Mouse (Mus musculus) stomach, postnatal 0 days (tissue): ENCODE measurements around the gene Foxn3. TPM values are rescaled to one million over a fixed set of nuclear protein-coding genes. Genes with fewer than 3 reads are reported as not detected.
A peak's percentile ranks its signal among the peaks of the same experiment; 100 is the strongest.

Experiments used
- ATAC-seq: fragments of 200-750 bp; cut with Nextera tagmentation; 2 replicates; pipeline ENCODE4 v1.8.0; 2017; ENCODE audit not compliant: low FRiP score, low TSS enrichment
- DNase-seq: peaks from one replicate; pipeline ENCODE4 v3.0.0-alpha.2; 2016; ENCODE audit warnings: low spot score
- H3K27ac ChIP-seq: fragments of 300-500 bp; sonication (generic); replicated peaks from 2 replicates; pipeline ENCODE4 v1.5.1; 2014; ENCODE audit warnings: mild to moderate bottlenecking, control low read depth
- H3K27me3 ChIP-seq: fragments of 300-500 bp; sonication (generic); 2 replicates; pipeline ENCODE4 v1.6.1; 2014; ENCODE audit warnings: low read length; ENCODE audit not compliant: control insufficient read depth, insufficient read depth
- H3K36me3 ChIP-seq: fragments of 300-500 bp; sonication (generic); 2 replicates; pipeline ENCODE4 v1.6.1; 2014; ENCODE audit warnings: low read length, mixed read lengths; ENCODE audit not compliant: control insufficient read depth, insufficient read depth
- H3K4me1 ChIP-seq: fragments of 300-500 bp; sonication (generic); replicated peaks from 2 replicates; pipeline ENCODE4 v1.6.1; 2014; ENCODE audit warnings: antibody characterized with exemption; ENCODE audit not compliant: control insufficient read depth, insufficient read depth
- H3K4me2 ChIP-seq: fragments of 300-500 bp; sonication (generic); replicated peaks from 2 replicates; pipeline ENCODE4 v1.6.1; 2014; ENCODE audit warnings: low read depth, mild to moderate bottlenecking, control low read depth, moderate library complexity
- H3K4me3 ChIP-seq: fragments of 300-500 bp; sonication (generic); 2 replicates; pipeline ENCODE4 v1.5.1; 2014; ENCODE audit warnings: low read depth, low read length, control low read depth
- H3K9ac ChIP-seq: fragments of 300-500 bp; sonication (generic); 2 replicates; pipeline ENCODE4 v1.6.1; 2014; ENCODE audit warnings: mild to moderate bottlenecking, low read length, control low read depth, mixed read lengths
- H3K9me3 ChIP-seq: fragments of 300-500 bp; sonication (generic); 2 replicates; pipeline ENCODE4 v1.6.1; 2016; ENCODE audit warnings: low read length; ENCODE audit not compliant: control insufficient read depth
- CTCF ChIP-seq: IDR thresholded peaks from 2 replicates; pipeline ENCODE4 v1.5.1; 2016; ENCODE audit warnings: antibody characterized with exemption, low read depth, mild to moderate bottlenecking, moderate library complexity
- EP300 ChIP-seq: optimal IDR thresholded peaks from 2 replicates; pipeline ENCODE3; 2016; ENCODE audit warnings: antibody characterized with exemption
- WGBS: fragments of 180-500 bp; shearing (Covaris S2); extraction: QIAGEN DNeasy Blood & Tissue Kit; methylation state at CpG from one replicate; pipeline ENCODE4 v1.1.7; 2014; 5-methylcytosine and 5-hydroxymethylcytosine counted together
- polyA plus RNA-seq: library from polyadenylated mRNA; unstranded; fragments of >200 nt; fragmentation: Nextera tagmentation; extraction: Ambion mirVana; gene quantifications from 2 replicates; pipeline ENCODE4 v1.2.1, GENCODE M21; 2015

Foxn3 gene
- polyA plus RNA-seq, 1 experiment from 2014 or later = 40.1 TPM

DNA sequence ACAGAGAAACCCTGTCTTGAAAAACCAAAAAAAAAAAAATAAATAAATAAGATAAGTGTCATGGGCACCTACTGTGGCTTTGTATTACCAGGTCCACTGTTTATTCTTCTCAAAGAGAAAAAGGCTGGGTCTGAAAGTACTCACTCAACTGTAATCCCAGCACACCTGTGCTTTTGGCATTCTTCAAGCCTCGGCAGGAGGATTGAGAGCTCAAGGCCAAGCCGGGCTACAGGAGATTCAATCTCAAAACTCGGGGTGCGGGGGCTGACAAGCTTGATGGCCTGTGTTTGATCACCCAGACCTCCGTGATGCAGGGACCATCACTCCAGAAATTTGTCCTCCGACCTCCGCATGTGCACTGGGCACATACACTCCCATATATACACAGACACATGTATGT, 174.1 kb downstream of the Foxn3 start:
- TF ChIP-seq EP300 (no peak), CTCF (no peak)
- H3K27me3 ChIP-seq = no peaks in the 10 kb centered on the region
- no peak for ATAC-seq

DNA sequence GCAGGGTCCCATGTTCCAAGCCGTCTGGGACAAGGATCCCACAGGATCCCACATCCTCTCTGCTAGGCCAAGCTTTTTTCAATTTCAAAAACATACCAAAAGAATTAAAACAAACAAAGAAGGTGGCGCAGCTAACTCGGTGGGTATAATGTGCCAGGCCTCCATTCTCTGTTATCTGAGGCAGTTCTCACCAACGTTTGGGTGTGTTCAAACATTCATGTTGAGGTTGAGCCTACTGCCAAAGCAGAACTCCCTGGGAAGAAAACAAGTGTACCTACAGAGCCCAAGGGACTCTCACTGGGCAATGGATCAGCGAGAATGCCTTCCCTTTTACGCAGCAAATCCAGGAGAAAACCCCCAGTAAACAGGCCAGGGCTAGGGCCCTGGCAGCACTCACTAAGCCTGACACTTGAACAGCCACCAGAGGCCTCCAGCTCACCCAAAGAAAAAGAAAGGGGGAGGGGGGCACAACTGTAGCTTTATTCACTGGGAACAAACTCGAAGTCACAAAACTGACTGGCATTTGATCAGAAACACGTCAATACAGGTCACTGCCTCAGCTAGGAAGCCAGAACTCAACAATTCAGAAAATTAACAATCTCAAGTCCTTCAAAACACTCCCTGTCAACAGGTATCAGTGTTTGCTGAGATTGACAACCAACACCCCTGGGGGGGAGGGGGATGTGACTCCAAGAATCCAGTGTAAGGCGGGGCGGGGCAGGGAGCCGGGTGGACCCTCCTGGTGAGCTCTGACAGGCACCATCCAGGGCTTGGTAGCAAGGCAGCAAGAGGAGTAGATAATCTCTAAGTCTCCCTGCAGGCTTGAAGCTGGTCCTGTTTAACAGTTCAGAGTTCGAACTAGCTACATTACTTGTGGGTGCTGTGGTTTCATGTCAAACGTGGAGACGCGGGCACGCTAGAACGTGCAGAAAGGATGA, 177.2 kb downstream of the Foxn3 start:
- no peaks in the 10 kb centered on the region for H3K9me3 ChIP-seq
- H3K27ac ChIP-seq = peak overlapping the region; percentile 74
- TF ChIP-seq CTCF (no peak), EP300 (no peak)
- DNase-seq (peak; percentile 23), ATAC-seq (peak; percentile 62; the same call in 1 of the 2 replicates)
- 58% methylated on average over 17 of the region's 17 CpGs for WGBS
- no peaks in the 10 kb centered on the region for H3K27me3 ChIP-seq
- 0 out of 2 replicates have a peak, but pooled peaks cover 2% of the 10 kb centered on the region for H3K4me1 ChIP-seq
- 0 out of 2 replicates have a peak overlapping the region, but pooled peaks have one; percentile 3 for H3K4me2 ChIP-seq
- H3K4me3 ChIP-seq = no peak overlapping the region
- H3K36me3 ChIP-seq = no peaks in the 10 kb centered on the region; the same call in 1 of the 2 replicates
- no peak overlapping the region for H3K9ac ChIP-seq

More for the DNA sequence above, 174.1 kb downstream of the Foxn3 start:
- Histone ChIP-seq H3K4me1 (0 out of 2 replicates have a peak, but pooled peaks cover 2% of the 10 kb centered on the region), H3K9me3 (no peaks in the 10 kb centered on the region), H3K9ac (no peak overlapping the region), H3K27ac (no peak overlapping the region), H3K4me2 (no peak overlapping the region), H3K36me3 (no peaks in the 10 kb centered on the region), H3K4me3 (no peak overlapping the region)
- WGBS = 83% methylated on average over 7 of the region's 7 CpGs
- DNase-seq = no peak

DNA sequence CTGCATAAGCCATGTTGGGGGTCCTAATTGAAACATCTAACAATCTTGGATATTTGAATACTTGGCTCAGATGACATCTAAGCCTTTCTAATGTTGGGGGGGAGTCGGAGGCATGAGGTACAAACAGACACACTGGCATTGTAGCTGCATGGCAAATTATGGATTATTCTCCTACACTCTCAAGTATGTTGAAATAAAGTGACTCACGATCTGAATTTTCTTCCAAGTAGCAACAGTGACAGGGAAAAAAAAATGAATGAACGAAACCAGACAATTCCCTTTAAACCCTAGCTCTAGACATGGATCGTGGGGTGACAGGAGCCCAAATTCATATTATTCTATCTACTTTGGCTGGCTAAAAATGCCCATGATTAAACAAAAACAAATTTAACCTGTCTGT, 178.3 kb downstream of the Foxn3 start:
- 72% methylated on average over 4 of the region's 4 CpGs for WGBS
- no peaks in the 10 kb centered on the region; the same call in 1 of the 2 replicates for H3K36me3 ChIP-seq

DNA sequence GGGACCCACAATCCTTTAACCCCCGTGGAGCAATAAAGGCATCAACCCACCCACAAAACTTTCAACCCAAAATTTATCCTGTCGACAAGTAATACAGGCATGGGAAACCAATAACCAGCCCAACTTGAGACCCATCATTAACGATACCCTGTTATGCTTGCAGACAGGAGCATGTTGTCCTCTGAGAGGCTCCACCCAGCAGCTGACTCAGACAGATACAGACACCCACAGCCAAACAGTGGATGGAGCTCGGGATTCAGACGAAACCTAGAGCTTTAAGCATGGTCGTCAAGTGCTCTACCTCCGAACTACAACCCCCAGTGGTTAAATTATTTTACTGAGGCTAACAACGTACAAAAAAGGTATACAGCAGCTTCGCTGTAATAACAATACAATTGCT, 182.1 kb downstream of the Foxn3 start:
- Histone ChIP-seq H3K4me3 (no peak overlapping the region), H3K9ac (no peak overlapping the region), H3K4me1 (peaks cover 5% of the 10 kb centered on the region; the same call in 1 of the 2 replicates), H3K9me3 (no peaks in the 10 kb centered on the region), H3K36me3 (no peaks in the 10 kb centered on the region; the same call in 1 of the 2 replicates), H3K27ac (no peak overlapping the region), H3K27me3 (no peaks in the 10 kb centered on the region), H3K4me2 (no peak overlapping the region)
- 83% methylated on average over 9 of the region's 9 CpGs for WGBS
- TF ChIP-seq CTCF (no peak), EP300 (no peak)
- no peak for DNase-seq
- no peak for ATAC-seq

More for the DNA sequence above, 178.3 kb downstream of the Foxn3 start:
- DNase-seq (no peak), ATAC-seq (no peak)
- H3K9me3 ChIP-seq = no peaks in the 10 kb centered on the region
- no peak overlapping the region for H3K9ac ChIP-seq
- no peak overlapping the region for H3K27ac ChIP-seq
- TF ChIP-seq EP300 (no peak), CTCF (no peak)
- no peak overlapping the region for H3K4me3 ChIP-seq
- H3K4me1 ChIP-seq = 0 out of 2 replicates have a peak, but pooled peaks cover 2% of the 10 kb centered on the region
- H3K27me3 ChIP-seq = no peaks in the 10 kb centered on the region
- H3K4me2 ChIP-seq = no peak overlapping the region

DNA sequence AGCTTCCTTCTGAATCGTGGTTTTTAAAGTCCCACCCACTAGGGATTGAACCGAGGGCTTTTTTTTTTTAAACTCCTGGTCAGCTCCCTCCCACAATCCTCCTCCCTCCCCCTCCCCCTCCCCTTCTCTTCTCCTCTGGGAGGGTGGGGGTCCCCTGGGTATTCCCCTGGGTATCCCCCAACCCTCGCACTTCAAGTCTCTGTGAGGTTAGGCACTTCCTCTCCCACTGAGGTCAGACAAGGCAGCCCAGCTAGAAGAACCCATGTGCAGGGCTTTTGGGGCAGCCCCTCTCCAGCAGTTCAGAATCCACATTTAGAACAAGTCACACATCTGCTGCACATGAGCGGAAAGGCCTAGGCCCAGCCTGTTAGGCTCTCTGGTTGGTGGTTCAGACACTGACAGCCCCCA, 182.5 kb downstream of the Foxn3 start:
- no peak overlapping the region for H3K4me3 ChIP-seq
- no peak for ATAC-seq
- no peak for DNase-seq
- no peak for TF ChIP-seq EP300
- TF ChIP-seq CTCF = no peak
- H3K9me3 ChIP-seq = no peaks in the 10 kb centered on the region
- H3K4me2 ChIP-seq = no peak overlapping the region
- no peak overlapping the region for H3K9ac ChIP-seq
- no peaks in the 10 kb centered on the region for H3K27me3 ChIP-seq
- H3K27ac ChIP-seq = no peak overlapping the region
- H3K4me1 ChIP-seq = peaks cover 3% of the 10 kb centered on the region; the same call in 1 of the 2 replicates
- H3K36me3 ChIP-seq = no peaks in the 10 kb centered on the region; the same call in 1 of the 2 replicates
- WGBS = 60% methylated on average over 4 of the region's 4 CpGs

DNA sequence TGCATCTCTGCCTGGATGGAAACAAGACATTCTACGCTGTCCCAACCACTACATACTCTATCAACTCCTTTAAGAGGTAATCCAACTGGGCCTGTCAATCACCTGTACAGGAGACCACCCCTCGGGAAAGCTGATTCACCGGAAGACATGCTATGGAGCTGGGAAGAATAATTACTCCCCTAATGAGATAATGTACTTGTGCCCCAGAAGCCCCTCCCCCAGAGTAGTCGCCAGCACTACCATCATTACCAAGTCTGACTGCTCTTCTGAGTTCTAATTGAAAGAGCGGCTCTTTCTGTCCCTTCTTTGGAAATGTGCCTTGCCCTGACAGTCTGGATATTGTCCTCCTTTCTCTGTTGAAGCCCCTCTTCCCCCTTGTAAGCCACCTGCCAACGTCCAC, 183.3 kb downstream of the Foxn3 start:
- TF ChIP-seq EP300 (no peak), CTCF (no peak)
- WGBS = 86% methylated on average over 6 of the region's 6 CpGs

More for the DNA sequence above, 183.3 kb downstream of the Foxn3 start:
- no peaks in the 10 kb centered on the region for H3K9me3 ChIP-seq
- no peak overlapping the region for H3K4me3 ChIP-seq
- no peak overlapping the region for H3K4me2 ChIP-seq
- H3K27ac ChIP-seq = no peak overlapping the region
- no peak for DNase-seq
- H3K27me3 ChIP-seq = no peaks in the 10 kb centered on the region
- ATAC-seq = no peak
- no peak overlapping the region for H3K9ac ChIP-seq
- peaks cover 3% of the 10 kb centered on the region; the same call in 1 of the 2 replicates for H3K4me1 ChIP-seq
- H3K36me3 ChIP-seq = no peaks in the 10 kb centered on the region; the same call in 1 of the 2 replicates
